Mouse (Mus musculus) liver, embryonic 14.5 days (tissue): Measurements from ENCODE around the gene Cyb561. TPM values are rescaled to one million over a fixed set of nuclear protein-coding genes. Genes with fewer than 3 reads are reported as not detected.

Experiments used
- ATAC-seq: fragments of 200-750 bp; cut with Nextera tagmentation; 2 replicates; pipeline ENCODE4 v1.8.0; 2017; ENCODE audit warnings: moderate number of reproducible peaks, mild to moderate bottlenecking, moderate library complexity; ENCODE audit not compliant: insufficient read depth
- DNase-seq, 3 experiments: peaks; one replicate each; pipeline ENCODE4 v3.0.0-alpha.2; 2012 to 2013; ENCODE audit warnings: low read depth in 3 of 3, low spot score in 3 of 3
- H3K27ac ChIP-seq: fragments of 300-500 bp; sonication (generic); 2 replicates; pipeline ENCODE4 v1.5.1; 2014; ENCODE audit warnings: moderate library complexity, mild to moderate bottlenecking, control low read depth, inconsistent platforms
- H3K27me3 ChIP-seq: fragments of 300-500 bp; sonication (generic); 2 replicates; pipeline ENCODE4 v1.6.1; 2014; ENCODE audit warnings: mild to moderate bottlenecking, low read length, moderate library complexity; ENCODE audit not compliant: control insufficient read depth, insufficient read depth
- H3K36me3 ChIP-seq: fragments of 300-500 bp; sonication (generic); replicated peaks from 2 replicates; pipeline ENCODE4 v1.6.1; 2014; ENCODE audit warnings: low read depth; ENCODE audit not compliant: control insufficient read depth, insufficient read depth
- H3K4me1 ChIP-seq, 2 experiments: fragments of 200-500 bp in 1 of 2; fragments of 300-500 bp in 1 of 2; sonication (generic) in 1 of 2; replicated peaks; 2 replicates each; pipeline ENCODE4 v1.6.1; 2012 to 2014; ENCODE audit warnings: antibody characterized with exemption in 1 of 2, inconsistent platforms in 1 of 2, low read length in 1 of 2; ENCODE audit not compliant: control insufficient read depth in 2 of 2, insufficient read depth in 2 of 2
- H3K4me2 ChIP-seq: fragments of 300-500 bp; sonication (generic); 2 replicates; pipeline ENCODE4 v1.6.1; 2014; ENCODE audit warnings: low read depth, mild to moderate bottlenecking, control low read depth, moderate library complexity
- H3K4me3 ChIP-seq, 2 experiments: fragments of 200-500 bp in 1 of 2; fragments of 300-500 bp in 1 of 2; sonication (generic) in 1 of 2; 2 replicates each; pipeline ENCODE4 v1.5.1; 2012 to 2014; ENCODE audit warnings: low read depth in 2 of 2, low read length in 2 of 2, mild to moderate bottlenecking in 2 of 2, control low read depth in 1 of 2, inconsistent platforms in 1 of 2, moderate library complexity in 1 of 2; ENCODE audit not compliant: insufficient read depth in 1 of 2
- H3K9ac ChIP-seq: fragments of 300-500 bp; sonication (generic); replicated peaks from 2 replicates; pipeline ENCODE4 v1.6.1; 2014; ENCODE audit warnings: mild to moderate bottlenecking, control low read depth, moderate library complexity
- H3K9me3 ChIP-seq: fragments of 300-500 bp; sonication (generic); 2 replicates; pipeline ENCODE4 v1.6.1; 2016; ENCODE audit warnings: low read length, mixed read lengths; ENCODE audit not compliant: control insufficient read depth
- CTCF ChIP-seq: IDR thresholded peaks from 2 replicates; pipeline ENCODE4 v1.5.1; 2016; ENCODE audit warnings: antibody characterized with exemption, low read depth, control low read depth
- EP300 ChIP-seq: IDR thresholded peaks from 2 replicates; pipeline ENCODE4 v1.6.1; 2016; ENCODE audit warnings: antibody characterized with exemption, low read depth
- WGBS: fragments of 180-500 bp; shearing (Covaris S2); extraction: QIAGEN DNeasy Blood & Tissue Kit; methylation state at CpG from one replicate; pipeline ENCODE4 v1.1.7; 2014; ENCODE audit not compliant: insufficient replicate concordance; 5-methylcytosine and 5-hydroxymethylcytosine counted together
- polyA plus RNA-seq, 2 experiments: library from polyadenylated mRNA; depleted of rRNA in 1 of 2; stranded (reverse) in 1 of 2; unstranded in 1 of 2; fragments of >200 nt; fragmentation: Nextera tagmentation in 1 of 2; extraction: Ambion mirVana in 1 of 2; gene quantifications; 2 replicates each; pipeline versions ENCODE4 v1.2.1 to v1.2.3; 2012 to 2014

Gene Cyb561
- polyA plus RNA-seq, 2 experiments, result 0.85 to 1.1 TPM

DNA sequence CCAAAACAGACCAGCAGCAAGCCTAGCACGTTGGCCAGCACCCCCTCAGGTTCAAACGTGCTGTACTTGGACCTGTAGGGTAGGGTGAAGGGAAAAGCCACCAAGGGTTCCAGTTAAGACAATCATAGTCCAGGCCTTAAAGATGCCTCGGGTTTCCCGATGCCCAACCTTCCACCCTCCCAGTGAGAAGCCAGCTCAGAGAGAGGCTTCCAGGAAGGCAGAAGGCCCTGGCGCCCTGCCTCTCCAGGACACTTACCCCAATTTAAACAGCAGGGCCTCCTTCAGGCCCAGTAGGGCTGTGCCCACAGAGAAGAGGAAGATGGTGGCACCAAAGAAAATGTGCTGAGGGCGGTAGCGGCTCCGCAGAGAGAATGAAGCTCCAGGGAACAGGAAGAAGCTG is 17.6 kb downstream of the Cyb561 start:
- no peaks in the 10 kb centered on the region for H3K27me3 ChIP-seq
- no peak overlapping the region for H3K4me2 ChIP-seq
- no peak for DNase-seq
- no peak overlapping the region for H3K9ac ChIP-seq
- H3K4me3 ChIP-seq, result no peak overlapping the region
- WGBS, result 62% methylated on average over 8 of the region's 8 CpGs
- TF ChIP-seq CTCF (no peak), EP300 (no peak)
- no peaks in the 10 kb centered on the region for H3K36me3 ChIP-seq
- H3K9me3 ChIP-seq, result no peaks in the 10 kb centered on the region
- no peak overlapping the region for H3K27ac ChIP-seq
- H3K4me1 ChIP-seq, result no peaks in the 10 kb centered on the region
- no peak for ATAC-seq

- DNase-seq, result no peak
- WGBS, result 57% methylated on average over 6 of the region's 6 CpGs
- Histone ChIP-seq H3K4me3 (no peak overlapping the region), H3K27ac (no peak overlapping the region), H3K9me3 (no peaks in the 10 kb centered on the region), H3K4me1 (no peaks in the 10 kb centered on the region), H3K4me2 (no peak overlapping the region), H3K27me3 (no peaks in the 10 kb centered on the region), H3K36me3 (no peaks in the 10 kb centered on the region), H3K9ac (no peak overlapping the region)
- no peak for ATAC-seq
- TF ChIP-seq CTCF (no peak), EP300 (no peak)
These were observed 18.3 kb downstream of the Cyb561 start for GRCm38 (mm10) chr11:105934816-105935215.

DNA sequence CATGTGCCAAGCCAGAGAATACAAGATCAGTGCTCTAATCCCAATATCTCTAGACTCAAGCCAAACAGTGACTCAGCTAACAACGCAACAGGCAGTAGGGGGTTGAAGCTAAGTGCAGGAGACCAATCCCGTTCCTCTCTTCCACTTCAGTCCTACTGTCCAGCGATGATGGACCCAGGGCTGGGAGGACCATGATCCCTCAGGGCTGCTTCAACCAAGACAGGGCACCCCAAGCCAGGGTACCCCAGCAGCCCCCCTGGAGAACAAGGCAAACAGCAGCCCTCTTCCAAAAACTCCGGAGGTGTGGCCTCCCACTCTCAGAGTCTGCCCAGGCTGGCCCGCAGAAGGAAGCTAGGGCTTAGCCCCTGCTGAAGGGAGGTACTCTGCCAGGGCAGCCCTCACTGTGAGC is 18.8 kb downstream of the Cyb561 start:
- Histone ChIP-seq H3K27me3 (no peaks in the 10 kb centered on the region), H3K4me3 (no peak overlapping the region), H3K9ac (no peak overlapping the region), H3K36me3 (no peaks in the 10 kb centered on the region), H3K4me1 (no peaks in the 10 kb centered on the region), H3K27ac (no peak overlapping the region), H3K4me2 (no peak overlapping the region), H3K9me3 (no peaks in the 10 kb centered on the region)
- DNase-seq (no peak), ATAC-seq (no peak)
- TF ChIP-seq EP300 (no peak), CTCF (no peak)
- WGBS, result 52% methylated on average over 5 of the region's 5 CpGs

- WGBS, result 69% methylated on average over 8 of the region's 8 CpGs
- Histone ChIP-seq H3K36me3 (no peaks in the 10 kb centered on the region), H3K9ac (no peak overlapping the region), H3K27ac (no peak overlapping the region), H3K4me1 (no peaks in the 10 kb centered on the region), H3K27me3 (no peaks in the 10 kb centered on the region), H3K4me3 (no peak overlapping the region), H3K4me2 (no peak overlapping the region), H3K9me3 (no peaks in the 10 kb centered on the region)
- DNase-seq, result no peak
- ATAC-seq, result no peak
- no peak for TF ChIP-seq EP300
- no peak for TF ChIP-seq CTCF
These were observed 19.4 kb downstream of the Cyb561 start for GRCm38 (mm10) chr11:105933746-105934145.

DNA sequence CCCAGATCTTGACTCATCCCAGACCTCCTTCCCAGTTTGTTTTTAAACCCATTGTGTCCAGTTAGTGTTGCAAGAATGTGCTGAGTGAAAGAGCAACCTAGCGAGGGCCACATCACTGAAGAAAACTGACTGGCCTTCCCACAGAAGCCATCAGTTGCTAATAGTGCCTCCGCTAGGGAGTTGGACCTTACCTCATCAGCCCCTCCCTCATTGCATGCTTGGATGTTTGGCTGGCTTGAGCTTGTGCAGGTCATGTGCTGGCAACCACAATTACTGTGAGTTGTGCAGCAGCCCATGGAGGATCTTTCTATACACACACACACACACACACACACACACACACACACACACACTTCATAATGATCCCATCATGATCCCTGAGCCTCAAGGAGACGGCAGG is 21.8 kb downstream of the Cyb561 start:
- DNase-seq (no peak), ATAC-seq (no peak)
- TF ChIP-seq EP300, result no peak
- no peak for TF ChIP-seq CTCF
- H3K27ac ChIP-seq, result no peak overlapping the region
- no peak overlapping the region for H3K4me3 ChIP-seq
- WGBS, result 64% methylated on average over 3 of the region's 3 CpGs
- no peak overlapping the region for H3K9ac ChIP-seq
- H3K4me2 ChIP-seq, result no peak overlapping the region
- no peaks in the 10 kb centered on the region for H3K4me1 ChIP-seq
- H3K27me3 ChIP-seq, result no peaks in the 10 kb centered on the region
- no peaks in the 10 kb centered on the region for H3K9me3 ChIP-seq
- H3K36me3 ChIP-seq, result no peaks in the 10 kb centered on the region

DNA sequence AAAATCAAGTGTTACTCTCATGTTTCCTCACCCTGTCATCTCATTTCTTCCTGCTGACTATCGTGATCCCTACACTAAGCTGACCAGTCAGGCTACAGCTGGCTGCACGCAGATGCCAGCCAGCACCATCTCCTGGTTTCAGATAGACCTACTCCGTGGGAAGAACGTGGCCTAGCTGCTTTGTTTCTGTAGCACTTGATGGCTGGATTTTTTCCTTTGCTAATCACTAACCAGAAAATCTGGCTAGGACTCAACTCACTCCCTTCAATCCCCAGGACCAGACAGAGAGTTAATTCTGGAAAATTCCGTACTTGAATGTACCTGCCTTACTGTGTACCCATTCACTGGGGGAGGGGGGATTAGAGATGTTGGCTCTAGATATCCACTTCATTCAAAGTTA is 25.0 kb downstream of the Cyb561 start:
- Histone ChIP-seq H3K4me2 (no peak overlapping the region), H3K4me3 (no peak overlapping the region), H3K27ac (no peak overlapping the region), H3K27me3 (no peaks in the 10 kb centered on the region), H3K4me1 (no peaks in the 10 kb centered on the region), H3K9me3 (no peaks in the 10 kb centered on the region), H3K36me3 (no peaks in the 10 kb centered on the region), H3K9ac (no peak overlapping the region)
- no peak for DNase-seq
- ATAC-seq, result no peak
- 62% methylated on average over 5 of the region's 5 CpGs for WGBS
- TF ChIP-seq EP300 (no peak), CTCF (no peak)
